Mouse (Mus musculus) ES-Bruce4 (cell line): ENCODE data around the gene Usf3.

Experiments
- CTCF ChIP-seq: IDR thresholded peaks from one replicate; pipeline ENCODE4 v1.8.1; 2011; ENCODE audit warnings: low read depth, low read length
- POLR2A ChIP-seq: IDR thresholded peaks from one replicate; pipeline ENCODE4 v1.8.1; 2011; ENCODE audit warnings: low read length; ENCODE audit not compliant: insufficient read depth

- TF ChIP-seq POLR2A (no peak), CTCF (no peak)
These were observed 46.6 kb upstream of the Usf3 start for GRCm38 (mm10) chr16:44126437-44126836.
